Mouse (Mus musculus) ES-Bruce4 (cell line): ENCODE measurements around the gene Actr5.

Experiments
- CTCF ChIP-seq: IDR thresholded peaks from one replicate; pipeline ENCODE4 v1.8.1; 2011; ENCODE audit warnings: low read depth, low read length
- POLR2A ChIP-seq: IDR thresholded peaks from one replicate; pipeline ENCODE4 v1.8.1; 2011; ENCODE audit warnings: low read length; ENCODE audit not compliant: insufficient read depth

- no peak for TF ChIP-seq CTCF
- no peak for TF ChIP-seq POLR2A
Observed at GRCm38 (mm10) chr2:158655806-158656205, 31.1 kb downstream of the Actr5 start.
